Mouse (Mus musculus): ENCODE measurements around the gene Ube4a. TPM values are rescaled to one million over a fixed set of nuclear protein-coding genes. Genes with fewer than 3 reads are reported as not detected.

Gene Ube4a
- 10.7 and 16.8 TPM in 2 replicates for total RNA-seq (2014; rRNA removed; ENCODE audit: low replicate concordance)
- 9.8 and 9.9 TPM in 2 replicates for polyA plus RNA-seq (2015; fragmentation: Nextera tagmentation; extraction: Ambion mirVana)

- Histone ChIP-seq H3K27ac (ENCODE audit: low read depth) (peak within 1 kb of the TSS; percentile 78), H3K27me3 (ENCODE audit: control insufficient read depth, insufficient read depth, low read length) (0 out of 2 replicates have a peak, but pooled peaks cover 2% of the 10 kb centered on the region), H3K36me3 (replicated peaks; ENCODE audit: control insufficient read depth, insufficient read depth, low read length) (peaks cover 13% of the 10 kb centered on the region), H3K9ac (replicated peaks; ENCODE audit: low read depth, low read length) (peak within 1 kb of the TSS; percentile 84), H3K4me3 (ENCODE audit: low read depth, low read length) (peak within 1 kb of the TSS; percentile 91), H3K4me2 (ENCODE audit: low read depth, low read length) (peak within 1 kb of the TSS; percentile 88), H3K4me1 (ENCODE audit: control insufficient read depth, insufficient read depth) (no peaks in the 10 kb centered on the region), H3K9me3 (replicated peaks; ENCODE audit: control insufficient read depth, low read length) (no peaks in the 10 kb centered on the region)
- WGBS, result under 1% methylated on average over 39 of the region's 39 CpGs
- DNase-seq (ENCODE audit: low spot score), result peak; percentile 97
- TF ChIP-seq CTCF (IDR thresholded peaks at IDR 0.05; ENCODE audit: low read depth), result no peak
- TF ChIP-seq EP300 (IDR thresholded peaks at IDR 0.05; ENCODE audit: low read depth), result no peak
- ATAC-seq (ENCODE audit: insufficient read depth, low read depth), result peak; percentile 96
Measured at GRCm38 (mm10) chr9:44965126-44965832, at the start of gene Ube4a. Gene Ube4a (minus strand): TSS chr9:44965600.

GRCm38 (mm10) chr9:45014879-45015278 lies 49.5 kb upstream of the Ube4a start:
- Histone ChIP-seq H3K27me3 (ENCODE audit: control insufficient read depth, insufficient read depth, low read length) (no peaks in the 10 kb centered on the region), H3K4me2 (ENCODE audit: low read depth, low read length) (no peak overlapping the region), H3K36me3 (replicated peaks; ENCODE audit: control insufficient read depth, insufficient read depth, low read length) (no peaks in the 10 kb centered on the region), H3K9me3 (replicated peaks; ENCODE audit: control insufficient read depth, low read length) (no peaks in the 10 kb centered on the region), H3K27ac (ENCODE audit: low read depth) (no peak overlapping the region), H3K4me1 (ENCODE audit: control insufficient read depth, insufficient read depth) (no peaks in the 10 kb centered on the region), H3K4me3 (ENCODE audit: low read depth, low read length) (no peak overlapping the region), H3K9ac (replicated peaks; ENCODE audit: low read depth, low read length) (no peak overlapping the region)
- no peak for TF ChIP-seq CTCF (IDR thresholded peaks at IDR 0.05; ENCODE audit: low read depth)
- TF ChIP-seq EP300 (IDR thresholded peaks at IDR 0.05; ENCODE audit: low read depth), result no peak
- 25% methylated on average over 2 of the region's 2 CpGs for WGBS
- no peak for ATAC-seq (ENCODE audit: insufficient read depth, low read depth)
- DNase-seq (ENCODE audit: low spot score), result no peak

- ATAC-seq (ENCODE audit: insufficient read depth, low read depth), result no peak
Measured at GRCm38 (mm10) chr9:45011291-45011690, 45.9 kb upstream of the Ube4a start.

GRCm38 (mm10) chr9:45010461-45010860 lies 45.1 kb upstream of the Ube4a start:
- H3K27ac ChIP-seq (ENCODE audit: low read depth), result no peak overlapping the region
- ATAC-seq (ENCODE audit: insufficient read depth, low read depth), result no peak
- DNase-seq (ENCODE audit: low spot score), result no peak
- no peaks in the 10 kb centered on the region for H3K9me3 ChIP-seq (replicated peaks; ENCODE audit: control insufficient read depth, low read length)
- H3K4me1 ChIP-seq (ENCODE audit: control insufficient read depth, insufficient read depth), result no peaks in the 10 kb centered on the region
- H3K27me3 ChIP-seq (ENCODE audit: control insufficient read depth, insufficient read depth, low read length), result no peaks in the 10 kb centered on the region
- no peak overlapping the region for H3K4me2 ChIP-seq (ENCODE audit: low read depth, low read length)
- no peak overlapping the region for H3K9ac ChIP-seq (replicated peaks; ENCODE audit: low read depth, low read length)
- no peaks in the 10 kb centered on the region for H3K36me3 ChIP-seq (replicated peaks; ENCODE audit: control insufficient read depth, insufficient read depth, low read length)
- H3K4me3 ChIP-seq (ENCODE audit: low read depth, low read length), result no peak overlapping the region
- WGBS, result 56% methylated on average over 4 of the region's 4 CpGs
- no peak for TF ChIP-seq CTCF (IDR thresholded peaks at IDR 0.05; ENCODE audit: low read depth)
- no peak for TF ChIP-seq EP300 (IDR thresholded peaks at IDR 0.05; ENCODE audit: low read depth)

More at GRCm38 (mm10) chr9:45011291-45011690, 45.9 kb upstream of the Ube4a start:
- no peaks in the 10 kb centered on the region for H3K4me1 ChIP-seq (ENCODE audit: control insufficient read depth, insufficient read depth)
- H3K27me3 ChIP-seq (ENCODE audit: control insufficient read depth, insufficient read depth, low read length), result no peaks in the 10 kb centered on the region
- no peak overlapping the region for H3K4me2 ChIP-seq (ENCODE audit: low read depth, low read length)
- H3K4me3 ChIP-seq (ENCODE audit: low read depth, low read length), result no peak overlapping the region
- no peak for TF ChIP-seq EP300 (IDR thresholded peaks at IDR 0.05; ENCODE audit: low read depth)
- no peak for TF ChIP-seq CTCF (IDR thresholded peaks at IDR 0.05; ENCODE audit: low read depth)
- no peak for DNase-seq (ENCODE audit: low spot score)
- H3K9ac ChIP-seq (replicated peaks; ENCODE audit: low read depth, low read length), result no peak overlapping the region
- H3K27ac ChIP-seq (ENCODE audit: low read depth), result no peak overlapping the region
- H3K36me3 ChIP-seq (replicated peaks; ENCODE audit: control insufficient read depth, insufficient read depth, low read length), result no peaks in the 10 kb centered on the region
- H3K9me3 ChIP-seq (replicated peaks; ENCODE audit: control insufficient read depth, low read length), result no peaks in the 10 kb centered on the region
- 27% methylated on average over 6 of the region's 6 CpGs for WGBS

GRCm38 (mm10) chr9:45009180-45010078 lies 44.0 kb upstream of the Ube4a start, which contains the start of gene Cd3e:
Gene Cd3e (minus strand): TSS chr9:45009627.
- 79% methylated on average over 19 of the region's 19 CpGs for WGBS
- peak within 1 kb of the TSS; percentile 22; the same call in 1 of the 2 replicates for H3K4me3 ChIP-seq (ENCODE audit: low read depth, low read length)
- no peak within 1 kb of the TSS for H3K9ac ChIP-seq (replicated peaks; ENCODE audit: low read depth, low read length)
- H3K27ac ChIP-seq (ENCODE audit: low read depth), result peak within 1 kb of the TSS; percentile 51; the same call in 1 of the 2 replicates
- H3K27me3 ChIP-seq (ENCODE audit: control insufficient read depth, insufficient read depth, low read length), result no peaks in the 10 kb centered on the region
- no peaks in the 10 kb centered on the region for H3K36me3 ChIP-seq (replicated peaks; ENCODE audit: control insufficient read depth, insufficient read depth, low read length)
- no peaks in the 10 kb centered on the region for H3K4me1 ChIP-seq (ENCODE audit: control insufficient read depth, insufficient read depth)
- no peak for DNase-seq (ENCODE audit: low spot score)
- H3K4me2 ChIP-seq (ENCODE audit: low read depth, low read length), result no peak within 1 kb of the TSS; the same call in 1 of the 2 replicates
- H3K9me3 ChIP-seq (replicated peaks; ENCODE audit: control insufficient read depth, low read length), result no peaks in the 10 kb centered on the region
- ATAC-seq (ENCODE audit: insufficient read depth, low read depth), result no peak
- no peak for TF ChIP-seq CTCF (IDR thresholded peaks at IDR 0.05; ENCODE audit: low read depth)
- no peak for TF ChIP-seq EP300 (IDR thresholded peaks at IDR 0.05; ENCODE audit: low read depth)

All from heart, postnatal 0 days (tissue).